Comparison of ENCODE assay signal across 10 mouse cellular contexts in genomic region chr6:37418931-37419330, GRCm38 (mm10). TPM values are rescaled to one million over a fixed set of nuclear protein-coding genes. Genes with fewer than 3 reads are reported as not detected.
DNase-seq lines count a peak whose midpoint lies in the region; ATAC-seq and TF ChIP-seq lines count a peak whose summit lies in the region.
"Had no signal": no experiment of that assay in that cellular context is flagged by ENCODE, and none has a peak within 500 bp of the region (broad histone marks: within the 10 kb centered on the region; RNA-seq: fewer than 3 reads in every experiment).

No protein-coding gene starts in this region.

- TF ChIP-seq POLR2A in cerebellum, adult 2 months (IDR thresholded peaks at IDR 0.05; ENCODE audit: borderline replicate concordance, insufficient read depth, low read length): no peak

- ATAC-seq in embryonic facial prominence, embryonic 15.5 days (ENCODE audit: insufficient number of reproducible peaks, low FRiP score, low TSS enrichment, low read depth): peak; percentile 48; the same call in 1 of the 2 replicates
- peak; percentile 78 for ATAC-seq in megakaryocyte progenitor cell, adult 5-6 weeks (replicated peaks; ENCODE audit: poor library complexity)
- ATAC-seq: activated CD4-positive, CD25-positive, alpha-beta regulatory T cell, adult 4 months had no signal

- no peaks in the 10 kb centered on the region for H3K9me3 ChIP-seq in embryonic facial prominence, embryonic 15.5 days (replicated peaks)

- H3K4me2 ChIP-seq in embryonic facial prominence, embryonic 15.5 days (replicated peaks): peak overlapping the region; percentile 28

- no peaks in the 10 kb centered on the region for H3K4me1 ChIP-seq in cerebellum, adult 2 months (ENCODE audit: control insufficient read depth, insufficient read depth, low read length)
- peaks cover 61% of the 10 kb centered on the region for H3K4me1 ChIP-seq in embryonic facial prominence, embryonic 15.5 days

- peak overlapping the region; percentile 7; the same call in 1 of the 2 replicates for H3K27ac ChIP-seq in cerebellum, adult 2 months (ENCODE audit: insufficient read depth, low read length)
- peak overlapping the region; percentile 94 for H3K27ac ChIP-seq in embryonic facial prominence, embryonic 15.5 days (replicated peaks)

- no peaks in the 10 kb centered on the region for H3K36me3 ChIP-seq in embryonic facial prominence, embryonic 15.5 days

- no peak for TF ChIP-seq CTCF in cerebellum, adult 2 months (IDR thresholded peaks at IDR 0.05; ENCODE audit: borderline replicate concordance, insufficient read depth, low read depth, low read length)

- H3K9ac ChIP-seq in embryonic facial prominence, embryonic 15.5 days: no peak overlapping the region

- no peak for DNase-seq in cerebellum, adult 2 months
- DNase-seq in cerebellum, postnatal 4 days (ENCODE audit: low spot score in 2 of 2): no peak
- DNase-seq in layer of hippocampus, adult 8-10 months (ENCODE audit: low spot score in 2 of 2): peak; percentile 34 to 42
- no peak for DNase-seq in layer of hippocampus, postnatal 25 days (ENCODE audit: extremely low spot score in 1 of 2, low spot score in 1 of 2)
- no peak for DNase-seq in left cerebral cortex, adult 11 months (ENCODE audit: low spot score)
- DNase-seq in spleen, adult 18-20 months: no peak
- DNase-seq: lung, postnatal 14 days had no signal

- 85% methylated on average over 6 of the region's 6 CpGs for WGBS in cerebellum, adult 2 months
- 30% methylated on average over 6 of the region's 6 CpGs for WGBS in embryonic facial prominence, embryonic 15.5 days

- H3K4me3 ChIP-seq in cerebellum, adult 2 months (replicated peaks; ENCODE audit: insufficient read depth, low read depth, low read length): no peak overlapping the region
- 0 out of 2 replicates have a peak overlapping the region, but pooled peaks have one; percentile 10 for H3K4me3 ChIP-seq in embryonic facial prominence, embryonic 15.5 days (replicated peaks)

- no peaks in the 10 kb centered on the region for H3K27me3 ChIP-seq in cerebellum, adult 2 months (ENCODE audit: control insufficient read depth, insufficient read depth, low read length)
- H3K27me3 ChIP-seq in embryonic facial prominence, embryonic 15.5 days: no peaks in the 10 kb centered on the region

RNA-seq across cellular contexts. Expression of gene Creb3l2, which starts 23.0 kb away (rescaled TPM):
- 4.9 and 5.4 TPM in 2 replicates for polyA plus RNA-seq in cerebellum, adult 2 months (2012; rRNA removed)
- total RNA-seq in layer of hippocampus, adult 8-10 months (2022): 10 to 100 TPM; 10.3 to 15.9 (median 12.8) TPM
- total RNA-seq in layer of hippocampus, postnatal 25 days (2021): 10 to 100 TPM in 1 of 2 experiments, 1 to 10 TPM in 1; 8.8 to 10.3 TPM
- polyA plus RNA-seq in embryonic facial prominence, embryonic 15.5 days (2015; fragmentation: Nextera tagmentation; extraction: Ambion mirVana): 27.3 and 28.1 TPM in 2 replicates
- total RNA-seq in megakaryocyte progenitor cell, adult 5-6 weeks (2015): 9.3 and 11.2 TPM in 2 replicates
- total RNA-seq in megakaryocyte progenitor cell, adult 5-6 weeks (2017): 2.2 and 2.9 TPM in 2 replicates

Comparison
In these comparisons a context has a peak if more than half of its experiments do, and no peak if none do; other contexts are left out.
1. DNase-seq: peak in layer of hippocampus, adult 8-10 months (2 of 2); none in cerebellum, adult 2 months (0 of 2), cerebellum, postnatal 4 days (0 of 2), layer of hippocampus, postnatal 25 days (0 of 2), left cerebral cortex, adult 11 months (single experiment) and spleen, adult 18-20 months (0 of 2).